Mouse (Mus musculus): Measurements from ENCODE around the gene Sema3g.

GRCm38 (mm10) chr14:31252091-31252490 lies 34.4 kb downstream of the Sema3g start:
- TF ChIP-seq CTCF (IDR thresholded peaks at IDR 0.05; ENCODE audit: extremely low read depth, insufficient read length, insufficient replicate concordance, low read depth, low read length) (no peak), POLR2A (IDR thresholded peaks at IDR 0.05; ENCODE audit: low read depth, low read length) (no peak)

Data from small intestine, adult 2 months (tissue).